Mouse (Mus musculus): Measurements from ENCODE around the gene Nrgn. TPM values are rescaled to one million over a fixed set of nuclear protein-coding genes. Genes with fewer than 3 reads are reported as not detected.
A peak's percentile ranks its signal among the peaks of the same experiment; 100 is the strongest.

The Nrgn gene
- polyA plus RNA-seq (2012; rRNA removed): 46.6 and 66.0 TPM in 2 replicates

GRCm38 (mm10) chr9:37552536-37553293 lies at the start of gene Nrgn:
Gene Nrgn, minus strand, starts transcription at chr9:37552904.
- H3K4me3 ChIP-seq (replicated peaks; ENCODE audit: insufficient read depth, low read depth, low read length): peak within 1 kb of the TSS; percentile 15
- TF ChIP-seq POLR2A (IDR thresholded peaks at IDR 0.05; ENCODE audit: borderline replicate concordance, insufficient read depth, low read length) (no peak), CTCF (IDR thresholded peaks at IDR 0.05; ENCODE audit: borderline replicate concordance, insufficient read depth, low read depth, low read length) (no peak)
- WGBS: 7% methylated on average over 31 of the region's 31 CpGs
- H3K27me3 ChIP-seq (ENCODE audit: control insufficient read depth, insufficient read depth, low read length): no peaks in the 10 kb centered on the region; the same call in 1 of the 2 replicates
- H3K4me1 ChIP-seq (ENCODE audit: control insufficient read depth, insufficient read depth, low read length): no peaks in the 10 kb centered on the region
- no peak within 1 kb of the TSS for H3K27ac ChIP-seq (ENCODE audit: insufficient read depth, low read length)
- DNase-seq: peak in 1 of 2 experiments; percentile 20

- 91% methylated on average over 2 of the region's 2 CpGs for WGBS
- Histone ChIP-seq H3K27me3 (ENCODE audit: control insufficient read depth, insufficient read depth, low read length) (no peaks in the 10 kb centered on the region), H3K27ac (ENCODE audit: insufficient read depth, low read length) (no peak overlapping the region), H3K4me1 (ENCODE audit: control insufficient read depth, insufficient read depth, low read length) (no peaks in the 10 kb centered on the region), H3K4me3 (replicated peaks; ENCODE audit: insufficient read depth, low read depth, low read length) (no peak overlapping the region)
- DNase-seq: no peak
- TF ChIP-seq CTCF (IDR thresholded peaks at IDR 0.05; ENCODE audit: borderline replicate concordance, insufficient read depth, low read depth, low read length) (no peak), POLR2A (IDR thresholded peaks at IDR 0.05; ENCODE audit: borderline replicate concordance, insufficient read depth, low read length) (no peak)
Observed at GRCm38 (mm10) chr9:37600538-37601205, 48.0 kb upstream of the Nrgn start.

- no peaks in the 10 kb centered on the region for H3K27me3 ChIP-seq (ENCODE audit: control insufficient read depth, insufficient read depth, low read length)
- TF ChIP-seq POLR2A (IDR thresholded peaks at IDR 0.05; ENCODE audit: borderline replicate concordance, insufficient read depth, low read length) (no peak), CTCF (IDR thresholded peaks at IDR 0.05; ENCODE audit: borderline replicate concordance, insufficient read depth, low read depth, low read length) (no peak)
- no peak overlapping the region for H3K4me3 ChIP-seq (replicated peaks; ENCODE audit: insufficient read depth, low read depth, low read length)
- no peak overlapping the region for H3K27ac ChIP-seq (ENCODE audit: insufficient read depth, low read length)
- no peak for DNase-seq
- 92% methylated on average over 2 of the region's 2 CpGs for WGBS
- H3K4me1 ChIP-seq (ENCODE audit: control insufficient read depth, insufficient read depth, low read length): no peaks in the 10 kb centered on the region
Observed at GRCm38 (mm10) chr9:37598637-37599036, 45.9 kb upstream of the Nrgn start.

- Histone ChIP-seq H3K27ac (ENCODE audit: insufficient read depth, low read length) (no peak overlapping the region), H3K4me3 (replicated peaks; ENCODE audit: insufficient read depth, low read depth, low read length) (no peak overlapping the region), H3K4me1 (ENCODE audit: control insufficient read depth, insufficient read depth, low read length) (no peaks in the 10 kb centered on the region), H3K27me3 (ENCODE audit: control insufficient read depth, insufficient read depth, low read length) (no peaks in the 10 kb centered on the region)
- 72% methylated on average over 1 of the region's 1 CpGs for WGBS
- TF ChIP-seq CTCF (IDR thresholded peaks at IDR 0.05; ENCODE audit: borderline replicate concordance, insufficient read depth, low read depth, low read length) (no peak), POLR2A (IDR thresholded peaks at IDR 0.05; ENCODE audit: borderline replicate concordance, insufficient read depth, low read length) (no peak)
- DNase-seq: no peak
Observed at GRCm38 (mm10) chr9:37595570-37595969, 42.9 kb upstream of the Nrgn start.

GRCm38 (mm10) chr9:37593690-37594089 lies 41.0 kb upstream of the Nrgn start:
- no peak for DNase-seq
- no peaks in the 10 kb centered on the region for H3K4me1 ChIP-seq (ENCODE audit: control insufficient read depth, insufficient read depth, low read length)
- TF ChIP-seq POLR2A (IDR thresholded peaks at IDR 0.05; ENCODE audit: borderline replicate concordance, insufficient read depth, low read length): no peak
- no peak for TF ChIP-seq CTCF (IDR thresholded peaks at IDR 0.05; ENCODE audit: borderline replicate concordance, insufficient read depth, low read depth, low read length)
- no peak overlapping the region for H3K4me3 ChIP-seq (replicated peaks; ENCODE audit: insufficient read depth, low read depth, low read length)
- no peak overlapping the region for H3K27ac ChIP-seq (ENCODE audit: insufficient read depth, low read length)
- WGBS: 88% methylated on average over 3 of the region's 3 CpGs
- no peaks in the 10 kb centered on the region for H3K27me3 ChIP-seq (ENCODE audit: control insufficient read depth, insufficient read depth, low read length)

GRCm38 (mm10) chr9:37592633-37593032 lies 39.9 kb upstream of the Nrgn start:
- Histone ChIP-seq H3K4me3 (replicated peaks; ENCODE audit: insufficient read depth, low read depth, low read length) (no peak overlapping the region), H3K27ac (ENCODE audit: insufficient read depth, low read length) (no peak overlapping the region), H3K27me3 (ENCODE audit: control insufficient read depth, insufficient read depth, low read length) (no peaks in the 10 kb centered on the region), H3K4me1 (ENCODE audit: control insufficient read depth, insufficient read depth, low read length) (no peaks in the 10 kb centered on the region)
- no peak for TF ChIP-seq POLR2A (IDR thresholded peaks at IDR 0.05; ENCODE audit: borderline replicate concordance, insufficient read depth, low read length)
- TF ChIP-seq CTCF (IDR thresholded peaks at IDR 0.05; ENCODE audit: borderline replicate concordance, insufficient read depth, low read depth, low read length): no peak
- DNase-seq: no peak
- 45% methylated on average over 6 of the region's 6 CpGs for whole genome bisulfite sequencing

- H3K4me1 ChIP-seq (ENCODE audit: control insufficient read depth, insufficient read depth, low read length): no peaks in the 10 kb centered on the region
- TF ChIP-seq POLR2A (IDR thresholded peaks at IDR 0.05; ENCODE audit: borderline replicate concordance, insufficient read depth, low read length): no peak
- no peak for TF ChIP-seq CTCF (IDR thresholded peaks at IDR 0.05; ENCODE audit: borderline replicate concordance, insufficient read depth, low read depth, low read length)
- H3K27ac ChIP-seq (ENCODE audit: insufficient read depth, low read length): no peak overlapping the region
- no peak overlapping the region for H3K4me3 ChIP-seq (replicated peaks; ENCODE audit: insufficient read depth, low read depth, low read length)
- no peak for DNase-seq
- WGBS: 82% methylated on average over 2 of the region's 2 CpGs
- no peaks in the 10 kb centered on the region for H3K27me3 ChIP-seq (ENCODE audit: control insufficient read depth, insufficient read depth, low read length)
Observed at GRCm38 (mm10) chr9:37592025-37592424, 39.3 kb upstream of the Nrgn start.

GRCm38 (mm10) chr9:37590381-37590780 lies 37.7 kb upstream of the Nrgn start:
- DNase-seq: no peak
- no peak overlapping the region for H3K4me3 ChIP-seq (replicated peaks; ENCODE audit: insufficient read depth, low read depth, low read length)
- 86% methylated on average over 4 of the region's 4 CpGs for WGBS
- no peak overlapping the region for H3K27ac ChIP-seq (ENCODE audit: insufficient read depth, low read length)
- H3K4me1 ChIP-seq (ENCODE audit: control insufficient read depth, insufficient read depth, low read length): no peaks in the 10 kb centered on the region
- H3K27me3 ChIP-seq (ENCODE audit: control insufficient read depth, insufficient read depth, low read length): no peaks in the 10 kb centered on the region
- no peak for TF ChIP-seq POLR2A (IDR thresholded peaks at IDR 0.05; ENCODE audit: borderline replicate concordance, insufficient read depth, low read length)
- no peak for TF ChIP-seq CTCF (IDR thresholded peaks at IDR 0.05; ENCODE audit: borderline replicate concordance, insufficient read depth, low read depth, low read length)

All from cerebellum, adult 2 months (tissue).